Comparison of ENCODE assay signal across 27 mouse cellular contexts in the genomic region with DNA sequence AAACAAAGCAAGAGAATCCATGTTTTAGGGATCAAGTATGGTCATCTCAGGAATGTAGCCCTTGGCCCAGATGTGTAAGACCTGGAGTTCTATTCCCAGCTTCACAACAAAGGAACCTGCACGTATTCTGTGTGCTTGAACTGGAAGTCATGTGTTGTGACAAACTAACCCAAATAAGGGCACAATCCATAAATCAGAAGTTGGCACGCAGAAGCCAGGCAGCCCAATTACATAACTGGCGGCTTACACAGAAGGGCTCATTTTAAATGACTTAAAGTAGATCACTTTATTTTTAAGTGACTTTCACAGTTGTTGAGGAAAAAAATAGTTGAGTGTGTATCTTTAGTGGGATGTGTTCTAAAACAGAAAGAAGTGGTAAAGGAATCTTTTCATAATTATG. TPM values are rescaled to one million over a fixed set of nuclear protein-coding genes. Genes with fewer than 3 reads are reported as not detected.
DNase-seq lines count a peak whose midpoint lies in the region; ATAC-seq and TF ChIP-seq lines count a peak whose summit lies in the region.
"Had no signal": no experiment of that assay in that cellular context is flagged by ENCODE, and none has a peak within 500 bp of the region (broad histone marks: within the 10 kb centered on the region; RNA-seq: fewer than 3 reads in every experiment).

No protein-coding gene starts in this region.

- H3K36me3 ChIP-seq in stomach, postnatal 0 days (ENCODE audit: control insufficient read depth, insufficient read depth, low read length): peaks cover 9% of the 10 kb centered on the region

- no peak for TF ChIP-seq EP300 in stomach, postnatal 0 days (optimal IDR thresholded peaks at IDR 0.05)

- H3K4me2 ChIP-seq in stomach, postnatal 0 days (replicated peaks; ENCODE audit: low read depth): no peak overlapping the region
- H3K4me2 ChIP-seq: embryonic facial prominence, embryonic 13.5 days; forebrain, embryonic 12.5 days; heart, embryonic 12.5 days; hindbrain, embryonic 15.5 days had no signal

- H3K9me3 ChIP-seq in stomach, postnatal 0 days (ENCODE audit: control insufficient read depth, low read length): no peaks in the 10 kb centered on the region
- H3K9me3 ChIP-seq: embryonic facial prominence, embryonic 13.5 days; forebrain, embryonic 12.5 days; hindbrain, embryonic 15.5 days had no signal

- WGBS in stomach, postnatal 0 days: 66% methylated on average over 3 of the region's 3 CpGs

- H3K27ac ChIP-seq in stomach, postnatal 0 days (replicated peaks): no peak overlapping the region
- H3K27ac ChIP-seq: embryonic facial prominence, embryonic 13.5 days; forebrain, embryonic 12.5 days; gastrocnemius, adult 2 months; hindbrain, embryonic 15.5 days had no signal

- DNase-seq in frontal cortex, adult 2 months (ENCODE audit: extremely low spot score in 1 of 2, low spot score in 1 of 2): peak; percentile 63 to 74
- DNase-seq in frontal cortex, postnatal 14 days (ENCODE audit: low spot score in 2 of 2): no peak
- DNase-seq in left cerebral cortex, postnatal 14 days (ENCODE audit: low spot score in 2 of 2): peak; percentile 55 to 73
- DNase-seq in left cerebral cortex, adult 11 months (ENCODE audit: low spot score): no peak
- peak; percentile 84 for DNase-seq in brain, adult 2 months (ENCODE audit: low read depth, low spot score)
- no peak for DNase-seq in stomach, postnatal 0 days (ENCODE audit: low spot score)
- no peak for DNase-seq in kidney, adult 8-10 months
- DNase-seq: adrenal gland, adult 2 months; cerebellum, adult 11-12 months; cerebellum, adult 9-10 months; cerebellum, postnatal 25 days; gastrocnemius, adult 2 months; gastrocnemius, postnatal 25 days had no signal

- peak; percentile 57 to 58; a peak in 3 of 4 replicates for ATAC-seq in hematopoietic stem cell, adult 5-6 weeks (replicated peaks in 1 of 2; ENCODE audit: insufficient read depth in 1 of 2, low FRiP score in 2 of 2, low TSS enrichment in 1 of 2, low read depth in 1 of 2, poor library complexity in 2 of 2, severe bottlenecking in 2 of 2)
- no peak for ATAC-seq in stomach, postnatal 0 days (ENCODE audit: low FRiP score, low TSS enrichment)
- ATAC-seq: activated CD4-positive, CD25-positive, alpha-beta regulatory T cell, adult 4 months; forebrain, embryonic 16.5 days; Patski had no signal

- H3K4me3 ChIP-seq in stomach, postnatal 0 days (ENCODE audit: low read depth, low read length): no peak overlapping the region
- H3K4me3 ChIP-seq: embryonic facial prominence, embryonic 13.5 days; forebrain, embryonic 12.5 days; gastrocnemius, adult 2 months; heart, embryonic 12.5 days; hindbrain, embryonic 15.5 days had no signal

- H3K4me1 ChIP-seq in stomach, postnatal 0 days (replicated peaks; ENCODE audit: control insufficient read depth, insufficient read depth): no peaks in the 10 kb centered on the region
- H3K4me1 ChIP-seq: embryonic facial prominence, embryonic 13.5 days; forebrain, embryonic 12.5 days; heart, embryonic 12.5 days; hindbrain, embryonic 15.5 days had no signal

- intact Hi-C loops in left cerebral cortex, postnatal 14 days (cut with DNase I): loop anchor here (5.0 to 10.0 kb wide), 2 partner anchors 96 to 269 kb away; a partner anchor contains a TSS

- no peak overlapping the region for H3K9ac ChIP-seq in stomach, postnatal 0 days (ENCODE audit: low read length)
- H3K9ac ChIP-seq: embryonic facial prominence, embryonic 13.5 days; forebrain, embryonic 12.5 days; heart, embryonic 12.5 days; hindbrain, embryonic 15.5 days had no signal

- TF ChIP-seq CTCF in stomach, postnatal 0 days (IDR thresholded peaks at IDR 0.05; ENCODE audit: low read depth): no peak

- H3K27me3 ChIP-seq in stomach, postnatal 0 days (ENCODE audit: control insufficient read depth, insufficient read depth, low read length): no peaks in the 10 kb centered on the region
- H3K27me3 ChIP-seq: CH12.LX; embryonic facial prominence, embryonic 13.5 days; forebrain, embryonic 12.5 days; heart, embryonic 12.5 days; hindbrain, embryonic 15.5 days; Patski had no signal

RNA-seq across cellular contexts. Expression of a gene that starts 19.1 kb away (rescaled TPM):
- 10.0 and 10.9 TPM in 2 replicates for polyA plus RNA-seq in frontal cortex, adult 2 months (2012; rRNA removed)
- 10 to 100 TPM in 1 of 2 experiments, 1 to 10 TPM in 1; 9.1 to 10.1 TPM for total RNA-seq in left cerebral cortex, postnatal 14 days (2021)
- total RNA-seq in hematopoietic stem cell, adult 5-6 weeks (2017): 14.7 and 18.9 TPM in 2 replicates
- 5.1 and 5.2 TPM in 2 replicates for polyA plus RNA-seq in stomach, postnatal 0 days (2015; fragmentation: Nextera tagmentation; extraction: Ambion mirVana)

RNA-seq across cellular contexts. Expression of a gene that starts 21.4 kb away (rescaled TPM):
- polyA plus RNA-seq in frontal cortex, adult 2 months (2012; rRNA removed): 38.4 and 43.2 TPM in 2 replicates
- total RNA-seq in left cerebral cortex, postnatal 14 days (2021): 10 to 100 TPM; 74.2 to 76.5 TPM
- 3.9 and 5.6 TPM in 2 replicates for total RNA-seq in hematopoietic stem cell, adult 5-6 weeks (2017)
- polyA plus RNA-seq in stomach, postnatal 0 days (2015; fragmentation: Nextera tagmentation; extraction: Ambion mirVana): 2.0 and 2.1 TPM in 2 replicates

RNA-seq across cellular contexts. Expression of a gene that starts 33.2 kb away (rescaled TPM):
- polyA plus RNA-seq in frontal cortex, adult 2 months (2012; rRNA removed): 157 and 175 TPM in 2 replicates
- total RNA-seq in left cerebral cortex, postnatal 14 days (2021): 10 to 100 TPM; 89.6 to 100.0 TPM
- not detected in 2 replicates for total RNA-seq in hematopoietic stem cell, adult 5-6 weeks (2017)
- polyA plus RNA-seq in stomach, postnatal 0 days (2015; fragmentation: Nextera tagmentation; extraction: Ambion mirVana): not detected in 2 replicates
- total RNA-seq: adrenal gland, adult 2 months; adrenal gland, postnatal 36 days; CH12.LX; gastrocnemius, adult 2 months; gastrocnemius, postnatal 25 days; granulocyte monocyte progenitor cell, adult 5-6 weeks; heart, adult 8-10 months; heart, postnatal 25 days had no signal
- polyA plus RNA-seq: activated CD4-positive, CD25-positive, alpha-beta regulatory T cell, adult 4 months; adrenal gland, adult 2 months; embryonic facial prominence, embryonic 13.5 days; heart, embryonic 16.5 days; Patski had no signal

Comparison
In these comparisons a context has a peak if more than half of its experiments do, and no peak if none do; other contexts are left out.
1. DNase-seq: peak in frontal cortex, adult 2 months (2 of 2), left cerebral cortex, postnatal 14 days (2 of 2) and brain, adult 2 months (single experiment); none in frontal cortex, postnatal 14 days (0 of 2), left cerebral cortex, adult 11 months (single experiment), stomach, postnatal 0 days (single experiment) and kidney, adult 8-10 months (0 of 2).
2. RNA of a gene that starts 21.4 kb away (total RNA-seq): 74.2 to 76.5 TPM in left cerebral cortex, postnatal 14 days; 3.9 to 5.6 TPM in hematopoietic stem cell, adult 5-6 weeks; every median in the first group is over 10 times any median in the second.
3. RNA of a gene that starts 33.2 kb away (total RNA-seq): 89.6 to 100.0 TPM in left cerebral cortex, postnatal 14 days; not detected in hematopoietic stem cell, adult 5-6 weeks; every median in the first group is over 10 times any median in the second.